ENCODE assay signal across 18 mouse cellular contexts in the genomic region with DNA sequence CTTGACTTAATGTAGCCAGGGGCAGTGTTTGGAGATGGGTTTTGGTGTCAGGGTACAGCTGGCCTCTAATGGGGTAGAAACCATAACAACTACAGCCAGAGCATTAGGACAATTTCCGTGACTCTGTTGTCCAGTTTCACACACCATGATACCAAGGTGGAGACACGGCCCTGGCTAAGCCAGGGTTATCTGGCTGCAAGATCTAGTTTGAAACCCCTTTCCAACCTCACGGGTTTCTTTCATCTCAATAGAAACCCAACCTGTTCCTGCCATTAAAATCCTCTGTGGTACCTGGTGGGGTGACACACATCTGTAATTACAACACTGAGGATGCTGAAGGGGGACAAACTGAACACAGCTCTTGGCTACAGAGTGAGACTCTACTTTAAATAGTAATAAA.
"Had no signal": no experiment of that assay in that cellular context is flagged by ENCODE, and none has a peak within 500 bp of the region (broad histone marks: within the 10 kb centered on the region; RNA-seq: fewer than 3 reads in every experiment).

No protein-coding gene starts in this region.

- H3K4me3 ChIP-seq: liver, embryonic 15.5 days; lung, embryonic 15.5 days; megakaryocyte, embryonic 14.5 days; midbrain, embryonic 12.5 days; neural tube, embryonic 12.5 days; stomach, embryonic 15.5 days had no signal

- H3K27ac ChIP-seq: liver, embryonic 15.5 days; lung, embryonic 15.5 days; macrophage; midbrain, embryonic 12.5 days; neural tube, embryonic 12.5 days; stomach, embryonic 15.5 days; stomach, postnatal 0 days had no signal

- H3K4me1 ChIP-seq: liver, embryonic 15.5 days; midbrain, embryonic 12.5 days; neural tube, embryonic 12.5 days; stomach, embryonic 15.5 days had no signal

- H3K4me2 ChIP-seq: liver, embryonic 15.5 days; lung, embryonic 15.5 days; midbrain, embryonic 12.5 days; neural tube, embryonic 12.5 days; stomach, embryonic 15.5 days had no signal

- H3K36me3 ChIP-seq: lung, embryonic 15.5 days; midbrain, embryonic 12.5 days; neural tube, embryonic 12.5 days; stomach, embryonic 15.5 days had no signal

- H3K9me3 ChIP-seq: liver, embryonic 15.5 days; lung, embryonic 15.5 days; megakaryocyte, embryonic 14.5 days; midbrain, embryonic 12.5 days; neural tube, embryonic 12.5 days; stomach, embryonic 15.5 days had no signal

- H3K27me3 ChIP-seq: liver, embryonic 15.5 days; lung, embryonic 15.5 days; megakaryocyte, embryonic 14.5 days; midbrain, embryonic 12.5 days; neural tube, embryonic 12.5 days; stomach, embryonic 15.5 days had no signal

- DNase-seq: liver, postnatal 0 days; lung, adult 2 months; lung, postnatal 14 days; lung, postnatal 36 days; midbrain, embryonic 14.5 days; right cerebral cortex, postnatal 14 days; thymus, adult 2 months; thymus, postnatal 25 days; thymus, postnatal 4 days had no signal

- H3K9ac ChIP-seq: liver, embryonic 15.5 days; liver, postnatal 0 days; lung, embryonic 15.5 days; midbrain, embryonic 12.5 days; neural tube, embryonic 12.5 days; stomach, embryonic 15.5 days had no signal

- ATAC-seq: liver, postnatal 0 days; lung, postnatal 0 days had no signal
